Mouse (Mus musculus) embryo, embryonic 11 days (tissue): ENCODE measurements around the gene Ccdc158.

Experiments used
- DNase-seq: peaks from one replicate; pipeline ENCODE4 v3.0.0-alpha.2; 2015

The Ccdc158 gene

GRCm38 (mm10) chr5:92596865-92597264 lies 78.2 kb downstream of the Ccdc158 start:
- DNase-seq = no peak

- no peak for DNase-seq
Measured at GRCm38 (mm10) chr5:92595026-92595425, 80.0 kb downstream of the Ccdc158 start.

GRCm38 (mm10) chr5:92585932-92586331 lies 89.1 kb downstream of the Ccdc158 start:
- peak; percentile 17 for DNase-seq

- no peak for DNase-seq
Measured at GRCm38 (mm10) chr5:92579559-92579958, 95.5 kb downstream of the Ccdc158 start.

- no peak for DNase-seq
Measured at GRCm38 (mm10) chr5:92571232-92571631, 103.8 kb downstream of the Ccdc158 start.

- no peak for DNase-seq
Measured at GRCm38 (mm10) chr5:92562002-92562401, 113.1 kb downstream of the Ccdc158 start.

GRCm38 (mm10) chr5:92560201-92560600 lies 114.9 kb downstream of the Ccdc158 start:
- no peak for DNase-seq
